ENCODE assay signal across 9 mouse cellular contexts in genomic region chr5:37029326-37029905, GRCm38 (mm10). TPM values are rescaled to one million over a fixed set of nuclear protein-coding genes. Genes with fewer than 3 reads are reported as not detected.
DNase-seq lines count a peak whose midpoint lies in the region; ATAC-seq and TF ChIP-seq lines count a peak whose summit lies in the region.
"Had no signal": no experiment of that assay in that cellular context is flagged by ENCODE, and none has a peak within 500 bp of the region (broad histone marks: within the 10 kb centered on the region; RNA-seq: fewer than 3 reads in every experiment).

No protein-coding gene starts in this region.

- H3K27me3 ChIP-seq in cerebellum, adult 2 months (ENCODE audit: control insufficient read depth, insufficient read depth, low read length): no peaks in the 10 kb centered on the region
- peaks cover 39% of the 10 kb centered on the region for H3K27me3 ChIP-seq in lung, postnatal 0 days (replicated peaks; ENCODE audit: insufficient read depth, low read length)
- H3K27me3 ChIP-seq in hindbrain, embryonic 15.5 days: peaks cover 5% of the 10 kb centered on the region; the same call in 1 of the 2 replicates
- H3K27me3 ChIP-seq in neural tube, embryonic 12.5 days (replicated peaks): peaks cover 54% of the 10 kb centered on the region

- WGBS in cerebellum, adult 2 months: 5% methylated on average over 17 of the region's 17 CpGs
- WGBS in lung, postnatal 0 days: under 1% methylated on average over 17 of the region's 17 CpGs
- WGBS in hindbrain, embryonic 15.5 days: 1% methylated on average over 17 of the region's 17 CpGs
- 2% methylated on average over 17 of the region's 17 CpGs for WGBS in neural tube, embryonic 12.5 days

- no peak for TF ChIP-seq EP300 in lung, postnatal 0 days (IDR thresholded peaks at IDR 0.05)

- no peak overlapping the region for H3K27ac ChIP-seq in cerebellum, adult 2 months (ENCODE audit: insufficient read depth, low read length)
- no peak overlapping the region for H3K27ac ChIP-seq in lung, postnatal 0 days (ENCODE audit: low read length)
- peak overlapping the region; percentile 90 for H3K27ac ChIP-seq in hindbrain, embryonic 15.5 days (replicated peaks)
- H3K27ac ChIP-seq in neural tube, embryonic 12.5 days: no peak overlapping the region

- H3K4me1 ChIP-seq in cerebellum, adult 2 months (ENCODE audit: control insufficient read depth, insufficient read depth, low read length): peaks cover 5% of the 10 kb centered on the region; the same call in 1 of the 2 replicates
- 0 out of 2 replicates have a peak, but pooled peaks cover 5% of the 10 kb centered on the region for H3K4me1 ChIP-seq in lung, postnatal 0 days (ENCODE audit: insufficient read depth, low read depth, low read length)
- peaks cover 27% of the 10 kb centered on the region for H3K4me1 ChIP-seq in hindbrain, embryonic 15.5 days (replicated peaks)
- peaks cover 11% of the 10 kb centered on the region for H3K4me1 ChIP-seq in neural tube, embryonic 12.5 days

- no peaks in the 10 kb centered on the region for H3K9me3 ChIP-seq in lung, postnatal 0 days (ENCODE audit: low read length)
- no peaks in the 10 kb centered on the region for H3K9me3 ChIP-seq in hindbrain, embryonic 15.5 days
- H3K9me3 ChIP-seq in neural tube, embryonic 12.5 days: no peaks in the 10 kb centered on the region

- H3K4me2 ChIP-seq in lung, postnatal 0 days (replicated peaks; ENCODE audit: low read depth, low read length): peak overlapping the region; percentile 86
- peak overlapping the region; percentile 90 for H3K4me2 ChIP-seq in hindbrain, embryonic 15.5 days
- peak overlapping the region; percentile 99 for H3K4me2 ChIP-seq in neural tube, embryonic 12.5 days (replicated peaks)

- TF ChIP-seq POLR2A in cerebellum, adult 2 months (IDR thresholded peaks at IDR 0.05; ENCODE audit: borderline replicate concordance, insufficient read depth, low read length): no peak

- H3K36me3 ChIP-seq in lung, postnatal 0 days (ENCODE audit: insufficient read depth, low read length): no peaks in the 10 kb centered on the region
- 0 out of 2 replicates have a peak, but pooled peaks cover 2% of the 10 kb centered on the region for H3K36me3 ChIP-seq in hindbrain, embryonic 15.5 days
- no peaks in the 10 kb centered on the region for H3K36me3 ChIP-seq in neural tube, embryonic 12.5 days

- ATAC-seq in lung, postnatal 0 days: no peak
- no peak for ATAC-seq in hindbrain, embryonic 15.5 days (ENCODE audit: low FRiP score, low read depth)
- no peak for ATAC-seq in neural tube, embryonic 12.5 days (ENCODE audit: low FRiP score, low read depth)

- no peak for TF ChIP-seq CTCF in cerebellum, adult 2 months (IDR thresholded peaks at IDR 0.05; ENCODE audit: borderline replicate concordance, insufficient read depth, low read depth, low read length)
- TF ChIP-seq CTCF in lung, postnatal 0 days (IDR thresholded peaks at IDR 0.05): no peak

- DNase-seq in cerebellum, adult 2 months: no peak
- DNase-seq in cerebellum, adult 11 months: no peak
- DNase-seq in lung, postnatal 0 days (ENCODE audit: low spot score): no peak
- DNase-seq in lung, adult 18-20 months: no peak
- no peak for DNase-seq in spleen, postnatal 36 days (ENCODE audit: low spot score in 2 of 2)
- DNase-seq in lung, postnatal 10 days: no peak

- H3K4me3 ChIP-seq in cerebellum, adult 2 months (replicated peaks; ENCODE audit: insufficient read depth, low read depth, low read length): peak overlapping the region; percentile 78
- H3K4me3 ChIP-seq in lung, postnatal 0 days (ENCODE audit: low read depth, low read length): peak overlapping the region; percentile 48; the same call in 1 of the 2 replicates
- H3K4me3 ChIP-seq in hindbrain, embryonic 15.5 days: peak overlapping the region; percentile 82
- peak overlapping the region; percentile 62 for H3K4me3 ChIP-seq in neural tube, embryonic 12.5 days
- H3K4me3 ChIP-seq: erythroblast, embryonic 14.5 days had no signal

- no peak overlapping the region for H3K9ac ChIP-seq in lung, postnatal 0 days (replicated peaks; ENCODE audit: low read depth)
- H3K9ac ChIP-seq in hindbrain, embryonic 15.5 days: peak overlapping the region; percentile 85
- peak overlapping the region; percentile 59 for H3K9ac ChIP-seq in neural tube, embryonic 12.5 days

RNA-seq across cellular contexts. Expression of gene Wfs1, which starts 40.4 kb away (rescaled TPM):
- 27.2 and 28.3 TPM in 2 replicates for polyA plus RNA-seq in cerebellum, adult 2 months (2012; rRNA removed)
- 6.5 and 7.2 TPM in 2 replicates for polyA plus RNA-seq in lung, postnatal 0 days (2015; fragmentation: Nextera tagmentation; extraction: Ambion mirVana)
- 8.8 TPM in 2 replicates for polyA plus RNA-seq in hindbrain, embryonic 15.5 days (2015; fragmentation: Nextera tagmentation; extraction: Ambion mirVana)
- polyA plus RNA-seq in neural tube, embryonic 12.5 days (2016; fragmentation: Nextera tagmentation; extraction: Ambion mirVana): 8.6 and 8.9 TPM in 2 replicates

RNA-seq across cellular contexts. Expression of gene Gm1043, which starts 55.8 kb away (rescaled TPM):
- 5.9 and 6.0 TPM in 2 replicates for polyA plus RNA-seq in cerebellum, adult 2 months (2012; rRNA removed)
- polyA plus RNA-seq in lung, postnatal 0 days (2015; fragmentation: Nextera tagmentation; extraction: Ambion mirVana): not detected in 2 replicates
- 1.5 and 2.2 TPM in 2 replicates for polyA plus RNA-seq in hindbrain, embryonic 15.5 days (2015; fragmentation: Nextera tagmentation; extraction: Ambion mirVana)
- polyA plus RNA-seq in neural tube, embryonic 12.5 days (2016; fragmentation: Nextera tagmentation; extraction: Ambion mirVana): 0.50 and 0.55 TPM in 2 replicates
- polyA plus RNA-seq: erythroblast, embryonic 14.5 days had no signal
